Comparison of ENCODE assay signal across 13 mouse cellular contexts in the genomic region with DNA sequence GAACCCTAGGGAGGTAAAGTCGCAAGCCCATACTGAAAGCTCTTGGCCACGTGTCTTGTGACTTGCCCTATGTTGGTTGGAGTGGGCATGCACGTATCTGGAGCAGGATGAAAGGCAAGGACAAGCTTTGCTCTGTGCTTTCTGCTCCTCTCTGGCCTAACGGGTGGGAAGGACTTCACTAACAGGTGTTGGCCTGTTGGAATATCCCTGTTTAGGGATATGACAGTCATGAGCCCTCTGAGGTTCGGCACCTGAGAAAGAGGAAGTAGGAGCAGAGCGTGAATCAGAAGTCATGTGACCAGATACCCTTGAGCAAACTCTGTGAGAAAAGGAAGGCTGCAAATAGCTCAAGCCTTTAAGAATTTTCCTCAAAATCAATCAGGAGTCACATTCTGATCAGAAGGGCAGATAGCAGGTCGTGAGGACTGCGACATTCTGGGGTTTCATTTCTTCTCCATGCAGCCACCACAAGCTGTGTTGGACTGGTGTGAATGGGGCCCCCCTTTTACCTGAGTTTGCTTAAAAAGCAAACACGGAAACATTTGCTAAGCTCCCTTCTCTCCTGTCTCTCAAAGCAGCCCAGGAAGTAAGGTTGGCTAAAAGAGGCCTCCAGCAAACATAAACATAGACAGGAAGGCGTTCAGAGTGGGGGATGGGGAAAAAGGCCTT.
DNase-seq lines count a peak whose midpoint lies in the region; ATAC-seq lines count a peak whose summit lies in the region.
"Had no signal": no experiment of that assay in that cellular context is flagged by ENCODE, and none has a peak within 500 bp of the region (broad histone marks: within the 10 kb centered on the region; RNA-seq: fewer than 3 reads in every experiment).

No protein-coding gene starts in this region.

- no peak overlapping the region for H3K27ac ChIP-seq in liver, embryonic 11.5 days (ENCODE audit: low read depth, low read length)
- no peak overlapping the region for H3K27ac ChIP-seq in liver, embryonic 12.5 days
- no peak overlapping the region; the same call in 1 of the 2 replicates for H3K27ac ChIP-seq in embryonic facial prominence, embryonic 14.5 days (replicated peaks; ENCODE audit: low read depth, low read length)

- no peak overlapping the region for H3K9ac ChIP-seq in liver, embryonic 11.5 days (ENCODE audit: low read depth, low read length)
- no peak overlapping the region for H3K9ac ChIP-seq in liver, embryonic 12.5 days
- H3K9ac ChIP-seq in embryonic facial prominence, embryonic 14.5 days (ENCODE audit: low read depth, low read length): no peak overlapping the region

- 40% methylated on average over 10 of the region's 10 CpGs for WGBS in liver, embryonic 11.5 days
- WGBS in liver, embryonic 12.5 days (ENCODE audit: insufficient replicate concordance): 26% methylated on average over 10 of the region's 10 CpGs
- WGBS in embryonic facial prominence, embryonic 14.5 days: 56% methylated on average over 10 of the region's 10 CpGs

- H3K4me1 ChIP-seq in liver, embryonic 11.5 days (replicated peaks; ENCODE audit: control insufficient read depth, insufficient read depth, low read length): no peaks in the 10 kb centered on the region
- H3K4me1 ChIP-seq in liver, embryonic 12.5 days: no peaks in the 10 kb centered on the region
- peaks cover 11% of the 10 kb centered on the region for H3K4me1 ChIP-seq in embryonic facial prominence, embryonic 14.5 days (ENCODE audit: control insufficient read depth, insufficient read depth, low read length)

- H3K9me3 ChIP-seq in liver, embryonic 11.5 days (ENCODE audit: control insufficient read depth, low read length): no peaks in the 10 kb centered on the region
- H3K9me3 ChIP-seq in liver, embryonic 12.5 days (replicated peaks): no peaks in the 10 kb centered on the region
- no peaks in the 10 kb centered on the region for H3K9me3 ChIP-seq in embryonic facial prominence, embryonic 14.5 days (ENCODE audit: control insufficient read depth, low read length)

- ATAC-seq in liver, embryonic 11.5 days (replicated peaks; ENCODE audit: low FRiP score): no peak
- ATAC-seq in liver, embryonic 12.5 days: no peak
- ATAC-seq in embryonic facial prominence, embryonic 14.5 days (ENCODE audit: low read depth): no peak
- ATAC-seq in monocyte, adult 5-6 weeks (replicated peaks; ENCODE audit: insufficient number of reproducible peaks, low FRiP score, low TSS enrichment, poor library complexity, severe bottlenecking): peak; percentile 27

- no peaks in the 10 kb centered on the region for H3K36me3 ChIP-seq in liver, embryonic 11.5 days (ENCODE audit: control insufficient read depth, insufficient read depth, low read length)
- H3K36me3 ChIP-seq in liver, embryonic 12.5 days: no peaks in the 10 kb centered on the region
- H3K36me3 ChIP-seq in embryonic facial prominence, embryonic 14.5 days (ENCODE audit: control insufficient read depth, insufficient read depth, low read length): no peaks in the 10 kb centered on the region

- no peak for DNase-seq in liver, embryonic 11.5 days (ENCODE audit: low spot score)
- peak; percentile 12 for DNase-seq in embryonic facial prominence, embryonic 14.5 days (ENCODE audit: low spot score)
- DNase-seq in thymus, postnatal 0 days (ENCODE audit: low spot score): peak; percentile 74
- no peak for DNase-seq in cerebellum, postnatal 25 days
- DNase-seq in heart, postnatal 4 days: no peak
- no peak for DNase-seq in left cerebral cortex, postnatal 4 days
- DNase-seq: adrenal gland, adult 8-10 months; cerebellum, adult 18-20 months; kidney, postnatal 25 days had no signal

- intact Hi-C loops in left cerebral cortex, postnatal 4 days (cut with DNase I): no loop called here

- no peaks in the 10 kb centered on the region for H3K27me3 ChIP-seq in liver, embryonic 11.5 days (replicated peaks; ENCODE audit: control insufficient read depth, insufficient read depth, low read length)
- H3K27me3 ChIP-seq in liver, embryonic 12.5 days (replicated peaks): no peaks in the 10 kb centered on the region
- H3K27me3 ChIP-seq in embryonic facial prominence, embryonic 14.5 days (replicated peaks; ENCODE audit: control insufficient read depth, insufficient read depth, low read length): no peaks in the 10 kb centered on the region

- peak overlapping the region; percentile 25; the same call in 1 of the 2 replicates for H3K4me2 ChIP-seq in liver, embryonic 11.5 days
- H3K4me2 ChIP-seq in liver, embryonic 12.5 days: no peak overlapping the region
- H3K4me2 ChIP-seq in embryonic facial prominence, embryonic 14.5 days (ENCODE audit: low read depth, low read length): no peak overlapping the region

- H3K4me3 ChIP-seq in liver, embryonic 11.5 days (ENCODE audit: low read depth, low read length): no peak overlapping the region
- H3K4me3 ChIP-seq in liver, embryonic 12.5 days: no peak overlapping the region
- H3K4me3 ChIP-seq in embryonic facial prominence, embryonic 14.5 days (ENCODE audit: low read depth, low read length): no peak overlapping the region
- H3K4me3 ChIP-seq: erythroblast, embryonic 14.5 days; myocyte had no signal

Comparison
In these comparisons a context has a peak if more than half of its experiments do, and no peak if none do; other contexts are left out.
1. DNase-seq: peak in embryonic facial prominence, embryonic 14.5 days (single experiment) and thymus, postnatal 0 days (single experiment); none in liver, embryonic 11.5 days (single experiment), cerebellum, postnatal 25 days (0 of 2), heart, postnatal 4 days (single experiment) and left cerebral cortex, postnatal 4 days (single experiment).